Mouse (Mus musculus) retina, postnatal 7 days (tissue): Measurements from ENCODE around the gene Rnf25.

Experiments used
- DNase-seq: peaks from one replicate; pipeline ENCODE4 v3.0.0-alpha.2; 2012; ENCODE audit warnings: low read depth, low spot score

Rnf25 gene

DNA sequence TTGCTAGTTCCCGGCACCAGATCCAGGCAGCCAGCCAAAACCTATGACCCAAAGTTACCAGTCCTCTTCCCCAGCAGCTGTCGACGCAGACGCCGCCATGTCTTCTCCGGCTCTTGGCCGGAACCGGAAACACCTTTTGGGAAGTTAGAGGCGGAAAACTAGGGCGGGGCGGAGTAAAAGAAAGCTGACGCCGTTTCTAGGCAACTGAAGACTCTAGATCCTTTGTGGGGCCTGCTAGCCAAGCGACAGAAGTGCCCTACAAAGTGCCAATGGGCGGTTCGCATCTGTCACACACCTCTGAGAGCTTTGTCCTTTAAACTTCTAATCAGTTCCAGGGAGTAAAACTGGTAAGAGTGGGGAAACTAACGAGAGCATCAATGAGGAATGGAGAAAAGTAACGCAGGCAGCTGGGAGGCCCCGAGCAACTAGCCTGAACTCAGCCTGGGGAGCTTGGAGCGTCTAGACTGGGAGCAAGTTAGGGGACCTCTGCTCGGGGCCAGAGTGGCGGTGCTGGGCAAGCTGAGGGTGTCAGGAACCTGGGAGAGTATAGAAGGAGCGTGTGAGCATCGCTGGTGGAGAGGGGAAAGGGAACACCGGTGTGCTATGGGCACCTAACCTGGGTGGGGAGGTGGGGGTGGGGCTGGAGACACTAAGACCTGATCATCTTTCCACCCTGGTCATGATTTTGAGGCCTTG, at the start of gene Rnf25, which contains the start of gene Stk36:
Gene Rnf25, minus strand, starts transcription at position 131 of the 696 bp plus-strand sequence.
Gene Stk36, plus strand, starts transcription at position 179 of the 696 bp plus-strand sequence.
- DNase-seq, result peak; percentile 83

DNA sequence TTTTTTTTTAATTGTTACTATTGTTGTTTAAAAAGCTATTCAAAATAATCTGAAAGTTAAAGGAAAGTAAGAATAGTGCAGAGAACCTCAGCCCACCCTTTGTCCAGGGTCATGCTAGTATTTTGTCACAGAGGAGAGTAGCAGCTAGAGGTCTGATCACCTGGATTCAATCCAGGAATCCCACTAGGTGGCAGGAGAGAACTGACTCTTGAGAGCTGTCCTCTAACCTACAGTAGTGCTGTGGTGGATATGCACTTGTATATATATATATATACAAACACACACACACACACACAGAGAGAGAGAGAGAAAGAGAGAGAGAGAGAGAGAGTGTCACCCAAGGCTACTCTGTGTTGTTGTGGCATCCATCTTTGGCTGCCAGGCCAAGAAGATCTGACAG, 42.7 kb upstream of the Rnf25 start:
- DNase-seq, result peak; percentile 48

DNA sequence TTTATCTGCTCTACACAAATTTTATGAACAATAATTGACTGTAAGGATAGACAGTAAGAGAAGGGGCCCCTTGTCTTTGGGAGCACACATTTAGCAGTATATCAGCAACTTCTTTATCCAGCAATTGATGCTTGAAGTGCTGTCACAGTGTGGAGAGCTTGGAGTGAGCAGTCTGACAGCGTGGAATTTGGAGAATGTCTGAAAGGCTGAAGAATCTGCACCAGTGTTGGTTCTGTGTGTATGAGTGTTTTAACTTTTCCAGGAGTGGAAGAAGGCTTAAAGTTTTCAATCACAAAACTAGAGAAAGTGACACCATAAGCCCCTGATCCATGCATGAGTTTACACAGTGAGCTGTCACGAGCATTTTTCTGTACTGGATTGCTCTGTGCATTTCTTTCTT, 42.3 kb upstream of the Rnf25 start:
- DNase-seq, result no peak

DNA sequence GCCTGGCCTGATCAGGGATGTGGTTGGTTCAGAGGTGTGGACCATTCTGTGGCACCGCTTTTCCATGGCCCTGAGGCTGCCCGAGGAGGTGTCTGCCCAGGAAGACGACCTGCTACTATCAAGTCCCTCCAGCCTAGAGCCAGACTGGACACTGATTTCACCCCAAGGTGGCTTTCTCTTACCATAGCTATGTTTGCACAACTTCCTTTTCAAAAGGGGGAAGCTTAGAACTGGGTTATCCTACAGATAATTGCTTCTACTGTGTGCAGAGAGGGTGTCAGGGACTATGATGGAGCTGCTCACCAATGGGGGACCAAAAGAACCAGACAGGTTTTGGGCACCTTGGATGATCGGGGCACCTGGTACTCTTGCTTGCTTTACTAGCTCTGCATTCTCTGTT, 31.5 kb upstream of the Rnf25 start:
- DNase-seq, result no peak

DNA sequence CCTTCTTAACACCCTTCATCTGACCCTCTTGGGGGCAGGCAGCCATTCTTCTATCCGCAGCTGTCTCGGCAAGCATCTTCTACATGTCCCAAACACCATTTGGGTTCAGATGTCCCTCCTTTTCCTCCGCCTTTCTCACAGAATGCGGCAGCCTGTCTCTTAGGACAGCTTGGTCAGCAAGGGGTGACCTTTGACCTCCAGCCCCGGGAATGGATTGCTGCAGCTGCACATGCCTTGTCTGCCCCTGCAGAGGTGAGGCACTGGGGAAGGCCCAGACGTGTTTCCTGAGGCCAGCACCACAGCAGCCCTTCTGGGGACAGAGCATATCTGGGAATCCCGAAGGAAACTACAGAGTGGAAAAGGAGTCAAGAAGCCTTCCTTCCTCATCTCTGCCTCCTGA, 26.8 kb upstream of the Rnf25 start:
- DNase-seq, result no peak

DNA sequence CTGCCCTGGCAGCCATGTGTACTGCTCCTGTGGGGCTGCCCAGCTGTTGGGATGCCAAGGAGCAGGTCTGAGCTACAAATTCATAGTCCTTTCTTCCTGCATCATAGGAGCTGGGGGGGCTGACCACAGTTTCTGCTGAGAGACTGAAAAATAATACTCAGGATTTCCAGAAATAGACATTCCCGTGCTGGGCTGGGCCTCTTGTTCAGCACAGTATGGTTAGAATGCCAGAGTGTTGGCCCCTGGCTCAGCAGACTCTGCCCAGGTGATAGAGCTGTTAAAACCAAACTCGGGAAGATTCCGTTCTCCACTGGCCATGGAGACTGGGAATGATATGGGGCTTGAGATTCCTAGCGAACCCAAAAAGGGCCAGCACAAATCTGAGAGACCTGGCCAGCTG, 24.9 kb upstream of the Rnf25 start:
- no peak for DNase-seq

DNA sequence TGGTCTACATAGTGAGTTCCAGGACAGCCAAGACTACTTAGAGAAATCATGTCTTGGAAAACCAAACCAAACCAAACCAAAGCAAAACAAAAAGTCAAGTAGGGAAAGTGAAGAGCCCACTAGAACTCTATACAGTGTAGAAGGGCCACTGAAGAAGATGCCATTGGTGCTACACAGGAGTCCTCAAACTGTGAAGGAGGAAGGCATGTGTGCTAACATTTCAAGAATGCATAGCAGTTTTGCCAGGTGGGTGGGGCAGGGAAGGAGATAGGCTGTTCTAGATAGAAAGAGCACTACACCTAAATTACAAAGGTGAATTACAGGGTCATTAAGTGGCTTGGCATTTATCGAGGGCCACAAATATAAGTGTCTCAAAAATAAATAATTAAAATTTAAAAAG, 23.0 kb upstream of the Rnf25 start:
- DNase-seq, result no peak

DNA sequence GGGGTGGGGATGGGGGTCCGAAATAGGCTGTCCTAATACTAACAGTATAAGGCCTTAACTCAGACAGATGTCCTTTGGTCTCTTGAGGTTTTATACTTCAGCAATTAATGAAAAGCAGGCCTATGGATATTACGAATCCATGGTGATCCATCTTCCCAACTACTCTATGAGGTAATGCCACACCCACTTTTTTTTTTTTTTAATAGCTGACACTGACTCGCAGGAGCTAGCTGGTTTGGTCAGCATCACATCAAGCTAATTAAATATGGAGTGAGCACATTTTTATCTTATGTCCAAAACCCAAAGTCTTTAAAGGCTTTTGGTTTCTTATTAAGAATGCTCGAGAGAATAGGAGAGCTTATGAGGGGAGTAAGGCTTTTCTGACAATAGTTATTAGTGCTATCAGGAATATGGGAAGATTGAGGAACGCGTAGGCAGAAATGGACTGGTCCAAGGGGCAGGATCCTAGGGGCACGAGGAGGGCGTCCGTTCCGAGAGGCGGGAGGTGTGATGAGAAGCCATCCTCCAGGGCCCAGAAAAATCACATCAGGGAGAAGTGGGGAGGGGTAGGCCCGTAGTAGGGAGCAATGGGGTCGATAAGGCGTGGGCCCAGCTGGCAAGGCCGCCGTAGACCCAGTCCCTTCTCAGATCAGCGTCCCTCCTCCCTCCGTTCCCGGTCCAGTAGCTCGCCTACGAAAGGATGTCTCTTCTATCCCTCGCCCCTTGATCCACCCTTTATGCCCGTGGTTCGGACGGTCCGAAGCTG, 513 bp downstream of the Rnf25 start:
- no peak for DNase-seq

DNA sequence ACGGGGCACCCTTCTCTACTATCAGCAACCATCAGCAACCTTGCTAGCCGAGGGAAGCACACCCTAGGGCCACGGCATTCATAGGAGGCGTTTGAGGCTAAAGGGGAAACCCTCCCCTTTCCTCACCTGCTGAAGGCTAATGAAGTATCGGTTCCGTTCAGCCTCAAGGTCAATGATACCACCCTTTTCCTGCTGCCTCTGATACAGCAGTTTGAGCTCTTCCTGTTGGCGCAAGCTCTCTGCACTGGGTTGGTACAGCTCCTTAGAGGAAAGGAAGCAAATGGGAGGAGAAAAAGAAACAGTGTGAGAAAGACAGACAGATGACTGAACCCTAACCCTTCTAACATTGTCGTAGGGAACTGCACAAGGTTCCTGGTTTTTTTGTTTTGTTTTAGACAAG, 6.8 kb downstream of the Rnf25 start:
- no peak for DNase-seq

DNA sequence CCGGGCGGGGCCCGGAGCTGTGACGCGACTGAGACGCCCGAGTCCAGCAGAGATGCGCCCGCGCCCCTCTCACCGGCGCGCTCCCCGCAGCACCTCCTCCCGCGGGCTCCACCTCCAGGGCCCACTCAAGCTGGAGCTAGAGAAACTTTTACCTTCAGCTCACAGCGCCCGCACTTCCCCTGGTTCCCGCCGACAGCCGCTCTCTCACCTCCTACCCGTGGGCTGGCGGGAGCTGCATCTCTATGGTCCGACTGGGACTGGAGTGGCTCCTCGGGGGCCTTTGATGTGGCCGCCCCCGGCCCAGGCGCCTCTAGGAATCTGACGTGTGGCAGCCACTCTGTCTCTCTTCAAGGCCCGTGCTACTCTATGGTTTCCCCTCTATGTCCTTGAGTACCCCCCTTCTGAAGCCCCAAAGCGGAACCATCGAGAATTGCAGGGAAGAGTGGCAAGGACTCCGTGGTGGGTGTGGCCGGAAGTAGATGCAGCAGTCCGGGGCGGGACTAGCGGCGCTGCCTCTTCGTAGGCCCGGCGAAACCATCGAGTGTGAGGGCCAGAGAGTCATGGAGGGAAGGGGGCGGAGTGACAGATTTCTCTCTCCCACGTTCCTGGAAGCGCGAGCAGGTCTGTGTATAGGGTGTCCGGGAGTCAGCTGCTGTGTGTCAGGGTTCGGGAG, 13.3 kb downstream of the Rnf25 start, which contains the start of the genes Zfp142 and Bcs1l:
Gene Zfp142, minus strand, starts transcription at position 474 of the 673 bp plus-strand sequence.
Gene Bcs1l, plus strand, starts transcription at position 517 of the 673 bp plus-strand sequence.
- DNase-seq, result peak; percentile 99

DNA sequence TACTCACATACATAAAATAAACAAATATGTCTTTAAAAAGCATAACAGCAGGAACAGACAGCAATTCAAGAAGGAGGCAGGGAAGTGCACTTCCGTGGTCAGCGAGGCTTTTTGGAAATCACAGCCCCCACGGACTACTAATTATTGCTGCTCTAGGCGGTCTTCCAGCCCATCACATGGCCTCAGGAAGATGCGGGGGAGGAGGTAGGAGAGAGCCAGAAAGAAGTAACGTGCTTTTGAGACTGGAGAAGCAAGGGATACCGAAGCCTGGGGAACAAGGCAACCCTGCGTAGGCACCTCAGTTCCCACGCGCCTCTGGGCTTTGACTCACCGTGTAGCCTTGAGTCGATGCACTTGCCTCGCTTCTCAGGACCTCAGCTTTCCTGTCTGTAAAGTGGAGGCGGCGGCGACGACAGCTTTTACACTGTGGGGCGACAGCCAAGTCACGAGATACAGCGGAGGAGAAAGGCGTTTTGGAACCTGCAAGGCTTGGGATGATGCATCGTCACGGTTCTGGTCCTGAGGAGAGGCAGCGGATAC, 13.9 kb downstream of the Rnf25 start:
- peak; percentile 17 for DNase-seq

DNA sequence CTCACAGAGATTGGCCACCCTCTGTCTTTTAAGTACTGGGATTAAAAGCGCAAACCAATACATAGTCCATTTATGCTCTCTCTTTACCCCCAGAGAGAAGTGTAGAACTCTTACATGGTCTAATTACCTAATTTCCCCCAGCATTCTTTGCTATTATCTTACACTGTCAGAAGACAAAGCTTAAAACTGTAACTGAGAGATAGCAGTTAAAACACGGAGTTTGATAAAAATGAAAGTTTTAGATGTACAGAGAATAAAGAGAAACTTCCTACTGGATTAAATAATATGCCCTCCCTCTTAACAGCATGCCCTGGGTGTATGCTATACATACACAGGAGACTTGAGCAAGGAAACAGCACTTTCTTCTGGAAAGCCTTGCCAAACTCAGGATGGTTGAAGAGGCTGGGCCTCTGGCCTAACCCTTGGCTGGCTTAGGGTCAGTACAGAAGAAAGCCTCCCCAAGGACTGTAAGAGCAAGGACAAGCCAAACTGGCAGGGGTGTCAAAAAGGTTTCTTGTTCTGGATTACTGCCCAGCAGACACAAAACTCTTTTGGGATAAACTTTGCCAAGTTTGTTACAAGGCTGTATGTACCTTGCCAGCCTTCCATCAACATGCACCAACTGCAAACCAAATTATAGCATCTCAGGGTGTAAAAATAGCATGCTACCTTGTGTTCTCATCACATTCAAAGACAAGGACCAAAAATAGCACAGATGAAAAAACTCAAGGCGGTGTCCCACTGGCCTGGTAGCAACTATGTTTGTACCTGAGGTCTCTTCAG, 16.4 kb downstream of the Rnf25 start:
- no peak for DNase-seq

DNA sequence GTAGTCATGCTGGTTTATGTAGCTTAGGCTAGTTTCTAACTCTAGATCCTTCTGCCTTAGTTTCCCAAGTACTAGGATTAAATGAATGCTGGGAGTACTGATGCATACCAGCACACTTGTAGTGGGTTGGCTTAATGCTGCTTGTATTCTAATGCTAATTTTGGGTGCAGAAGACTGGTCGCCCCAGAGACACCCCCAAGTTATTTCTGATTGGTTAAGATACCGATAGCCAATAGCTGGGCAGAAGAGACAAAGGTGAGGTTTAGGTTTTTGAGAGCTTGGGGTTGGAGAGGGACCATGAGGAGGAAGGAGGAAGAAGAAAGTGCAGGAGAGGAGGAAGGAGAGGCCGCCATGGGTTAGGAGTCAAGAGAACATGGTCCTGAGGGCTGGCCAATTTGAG, 18.6 kb downstream of the Rnf25 start:
- no peak for DNase-seq

DNA sequence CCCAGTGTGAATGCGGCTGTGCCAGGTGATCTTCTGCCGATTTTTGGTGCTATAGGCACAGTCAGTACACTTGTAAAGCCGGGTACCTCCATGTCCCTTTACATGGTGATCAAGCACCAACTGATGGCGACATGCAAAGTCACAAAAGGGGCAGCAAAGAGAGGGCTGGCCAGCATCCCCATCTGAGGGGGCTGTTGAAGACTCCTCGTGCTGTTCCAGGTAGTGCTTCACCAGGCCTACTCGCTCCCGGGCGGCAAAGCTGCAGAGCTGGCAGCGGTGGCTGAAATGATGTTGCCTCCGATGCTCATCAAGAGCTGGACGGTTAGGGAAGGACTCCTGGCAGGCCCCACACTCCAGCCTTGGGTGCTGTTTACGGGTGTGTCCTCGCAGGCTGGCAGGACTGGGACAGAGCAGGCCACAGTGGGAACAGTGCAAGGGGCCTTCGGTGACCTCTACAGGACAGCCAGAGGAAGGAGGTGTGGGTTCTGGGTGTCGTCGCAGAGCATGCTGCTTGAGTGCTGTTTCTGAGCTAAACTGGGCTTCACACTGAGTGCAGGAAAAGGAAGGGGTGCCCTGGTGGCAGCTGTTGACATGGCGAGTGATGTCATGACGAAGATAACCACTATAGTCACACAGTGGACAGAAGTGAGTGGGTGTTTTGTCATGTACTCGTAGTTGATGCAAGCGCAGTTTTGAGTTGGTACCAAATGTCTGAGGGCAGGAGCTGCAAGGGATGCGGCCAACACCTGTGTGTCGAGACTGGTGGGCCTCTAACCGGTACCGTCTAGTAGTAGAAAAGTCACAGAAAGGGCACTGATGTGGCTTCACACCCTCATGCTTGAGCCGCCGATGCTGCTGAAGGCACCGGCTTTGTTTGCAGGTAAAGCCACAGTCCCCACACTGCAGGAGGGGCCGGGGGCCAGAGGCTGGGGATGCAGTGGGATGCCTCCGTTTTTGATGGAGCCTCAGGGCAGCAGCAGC, 31.2 kb downstream of the Rnf25 start:
- DNase-seq, result no peak

DNA sequence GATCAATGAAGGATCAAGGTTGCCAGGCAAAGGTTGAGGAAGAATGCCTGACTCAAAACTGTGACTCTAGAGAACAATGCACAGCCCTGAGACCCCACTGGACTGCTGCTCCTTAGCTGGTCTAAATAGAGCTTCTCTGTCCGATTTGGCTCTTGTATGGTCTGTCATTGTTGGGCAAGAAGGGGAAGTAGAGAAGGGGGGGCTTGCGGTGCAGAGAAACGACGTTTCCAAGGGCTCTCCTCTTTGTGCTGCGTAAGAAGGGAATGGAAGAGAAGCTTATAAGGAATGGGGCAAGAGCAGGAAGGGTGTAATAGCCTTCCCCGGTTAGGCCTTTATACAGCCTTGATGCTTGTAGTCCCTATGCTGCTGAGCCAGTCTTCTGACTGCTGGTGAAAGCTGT, 35.4 kb downstream of the Rnf25 start:
- no peak for DNase-seq

DNA sequence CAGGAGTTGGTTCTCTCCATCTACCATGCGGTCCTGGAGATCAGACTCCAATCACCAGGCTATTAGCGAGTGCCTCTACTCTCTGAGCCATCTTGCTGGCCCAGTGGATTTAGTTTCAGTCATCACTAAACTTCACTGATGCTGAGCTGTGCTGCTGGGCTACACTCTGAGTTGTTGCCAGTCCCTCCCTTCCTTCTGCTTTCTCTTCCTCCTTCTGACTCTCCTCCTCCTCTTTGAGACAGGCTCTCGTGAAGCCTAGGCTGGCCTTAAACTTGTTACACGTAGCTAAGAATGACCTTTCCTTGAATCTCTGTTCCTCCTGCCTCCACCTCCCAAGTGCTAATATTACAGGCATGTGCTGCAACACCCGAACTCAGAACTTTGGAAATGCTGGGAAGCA, 42.1 kb downstream of the Rnf25 start:
- DNase-seq, result no peak

DNA sequence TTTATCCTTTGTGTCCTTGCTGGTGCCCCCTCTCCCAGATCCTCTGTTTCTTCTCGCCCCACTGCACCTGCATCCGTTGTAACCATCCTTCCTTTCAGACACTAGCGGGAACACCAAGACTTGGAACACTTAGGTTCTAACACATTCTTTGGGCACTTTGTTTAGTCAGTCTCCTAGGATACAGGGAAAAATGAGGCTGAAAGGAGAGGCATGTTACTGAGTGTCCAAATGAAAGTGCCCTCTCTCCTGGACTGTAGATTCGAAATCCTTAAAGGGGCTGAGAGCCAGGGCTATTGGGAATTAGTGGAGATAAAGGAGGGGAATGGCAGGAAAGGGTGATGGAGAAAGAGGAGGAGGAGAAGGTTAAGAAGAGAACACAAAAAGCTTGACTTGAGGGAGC, 57.0 kb downstream of the Rnf25 start, which contains the start of gene Usp37:
Gene Usp37, minus strand, starts transcription at position 101 of the 400 bp plus-strand sequence.
- DNase-seq, result no peak
